Mouse (Mus musculus): ENCODE measurements around the gene Fabp3.

DNA sequence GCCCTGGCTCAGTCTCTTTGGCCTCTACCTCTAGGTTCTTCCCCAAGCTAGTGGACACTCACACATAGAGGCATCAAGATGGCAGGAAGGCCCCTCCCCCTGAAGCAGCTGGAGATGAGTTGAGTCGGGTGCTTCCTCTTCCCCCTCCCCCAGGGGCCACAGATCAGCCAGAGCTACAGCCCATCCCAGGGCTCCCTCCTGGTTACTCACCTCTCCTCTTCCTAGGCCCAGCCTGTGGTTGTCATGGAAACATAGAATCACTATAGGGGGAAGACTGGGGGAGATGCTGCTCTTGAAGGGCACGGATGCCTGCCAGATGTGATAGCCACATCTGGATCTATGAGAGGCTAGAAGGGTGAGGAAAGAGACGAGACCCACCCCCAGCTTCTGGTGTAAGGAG lies 3.6 kb upstream of the Fabp3 start:
- no peak for TF ChIP-seq POLR2A (IDR thresholded peaks at IDR 0.05; ENCODE audit: extremely low read depth, insufficient read depth, low read length)
- TF ChIP-seq CTCF (IDR thresholded peaks at IDR 0.05; ENCODE audit: low read depth, low read length), result no peak
